Mouse (Mus musculus): Measurements from ENCODE around the gene Aplnr. TPM values are rescaled to one million over a fixed set of nuclear protein-coding genes. Genes with fewer than 3 reads are reported as not detected.

The Aplnr gene
- 17.7 and 24.8 TPM in 2 replicates for polyA plus RNA-seq (2012; rRNA removed)

DNA sequence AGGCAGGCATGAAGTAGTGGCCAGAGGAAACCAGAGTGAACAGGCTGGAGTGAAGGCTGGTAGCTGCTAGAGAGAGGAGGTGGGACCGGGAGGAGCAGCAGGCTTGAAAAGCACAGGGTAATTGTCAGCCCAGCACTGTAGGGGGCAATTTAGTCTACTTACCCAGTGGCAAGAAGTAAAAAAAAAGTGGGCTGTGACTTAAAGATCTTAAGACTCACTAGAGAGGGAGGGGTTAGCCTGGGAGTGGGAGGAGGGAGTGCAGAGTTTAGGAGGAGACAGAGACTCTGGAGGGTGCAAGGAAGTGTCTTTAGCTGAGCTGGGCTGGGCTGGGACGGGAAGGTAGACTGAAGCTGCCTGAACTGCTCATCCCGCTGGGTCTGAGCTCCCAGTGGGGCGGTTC lies at the start of gene Aplnr:
Aplnr (plus strand) TSS at position 137 of the 400 bp plus-strand sequence.
- TF ChIP-seq CTCF (IDR thresholded peaks at IDR 0.05; ENCODE audit: borderline replicate concordance, extremely low read depth, insufficient read depth, insufficient read length) (no peak), POLR2A (IDR thresholded peaks at IDR 0.05; ENCODE audit: borderline replicate concordance, extremely low read depth, insufficient read depth, insufficient read length, poor library complexity, severe bottlenecking) (no peak)
- peak; percentile 25 for DNase-seq (ENCODE audit: low read depth)

DNA sequence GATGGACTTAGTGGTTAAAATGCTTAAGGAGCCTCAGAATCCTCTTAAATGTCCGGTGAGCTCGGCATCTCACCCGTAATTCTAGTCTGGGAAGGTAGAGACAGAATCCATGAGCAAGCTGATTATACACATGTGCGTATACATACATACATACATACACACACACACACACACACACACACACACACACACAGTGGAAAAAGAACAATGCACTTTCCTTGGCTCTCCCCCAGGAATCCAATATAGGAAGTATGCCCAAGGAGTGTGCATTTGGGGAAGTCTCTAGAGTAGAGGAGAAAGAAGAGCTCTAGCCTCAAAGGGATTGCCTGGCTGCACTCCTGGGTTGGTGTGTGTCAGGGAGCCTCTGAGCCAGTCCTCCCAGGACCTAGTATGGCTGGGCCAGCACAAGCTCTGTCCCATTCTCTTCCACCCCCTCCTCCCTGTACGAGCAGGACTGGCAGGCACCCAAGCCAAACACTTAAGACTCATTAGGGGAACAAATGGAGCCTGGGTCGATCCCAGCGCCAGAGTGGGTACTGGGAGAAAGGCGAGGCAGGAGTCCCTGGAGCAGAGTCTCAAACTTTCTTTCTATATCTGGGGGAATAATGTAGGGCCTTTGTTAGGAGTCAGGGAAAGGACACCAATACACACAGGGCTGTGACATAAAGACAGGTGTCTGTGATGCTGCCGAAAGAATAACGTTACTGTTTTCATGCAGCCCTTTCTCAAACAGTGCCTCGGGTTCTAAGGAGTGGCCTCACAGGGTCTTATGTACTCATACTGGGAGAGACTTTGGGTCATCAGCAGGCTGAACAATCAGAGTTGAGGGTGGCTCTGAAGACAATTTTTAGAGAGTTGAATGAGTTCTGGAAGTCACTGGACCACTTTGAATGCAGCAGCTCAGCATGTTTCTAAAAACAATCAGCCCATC lies 47.0 kb upstream of the Aplnr start:
- no peak for TF ChIP-seq CTCF (IDR thresholded peaks at IDR 0.05; ENCODE audit: borderline replicate concordance, extremely low read depth, insufficient read depth, insufficient read length)
- TF ChIP-seq POLR2A (IDR thresholded peaks at IDR 0.05; ENCODE audit: borderline replicate concordance, extremely low read depth, insufficient read depth, insufficient read length, poor library complexity, severe bottlenecking): no peak
- peak; percentile 87 for DNase-seq (ENCODE audit: low read depth)

- no peak for DNase-seq (ENCODE audit: low read depth)
- TF ChIP-seq POLR2A (IDR thresholded peaks at IDR 0.05; ENCODE audit: borderline replicate concordance, extremely low read depth, insufficient read depth, insufficient read length, poor library complexity, severe bottlenecking) (no peak), CTCF (IDR thresholded peaks at IDR 0.05; ENCODE audit: borderline replicate concordance, extremely low read depth, insufficient read depth, insufficient read length) (no peak)
These were observed 44.7 kb upstream of the Aplnr start for GRCm38 (mm10) chr2:85091325-85091724.

DNA sequence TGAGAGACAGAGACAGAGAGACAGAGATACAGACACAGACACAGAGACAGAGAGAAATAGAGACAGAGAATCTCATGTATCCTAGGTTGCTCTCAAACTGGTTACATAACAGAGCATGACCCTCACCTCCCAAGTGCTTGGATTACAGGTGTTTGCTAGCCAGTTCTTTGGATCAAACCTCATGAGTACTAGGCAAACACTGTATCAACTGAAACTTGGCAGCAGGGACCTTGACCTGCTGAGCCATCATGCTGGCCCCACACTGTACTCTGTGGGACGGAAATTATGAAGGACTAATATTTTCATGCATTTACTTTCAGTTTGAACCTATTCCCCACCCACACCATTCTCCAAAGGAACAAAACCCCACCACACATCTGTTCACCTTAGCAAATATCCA lies 42.6 kb upstream of the Aplnr start:
- TF ChIP-seq POLR2A (IDR thresholded peaks at IDR 0.05; ENCODE audit: borderline replicate concordance, extremely low read depth, insufficient read depth, insufficient read length, poor library complexity, severe bottlenecking) (no peak), CTCF (IDR thresholded peaks at IDR 0.05; ENCODE audit: borderline replicate concordance, extremely low read depth, insufficient read depth, insufficient read length) (no peak)
- DNase-seq (ENCODE audit: low read depth): no peak

- TF ChIP-seq POLR2A (IDR thresholded peaks at IDR 0.05; ENCODE audit: borderline replicate concordance, extremely low read depth, insufficient read depth, insufficient read length, poor library complexity, severe bottlenecking) (no peak), CTCF (IDR thresholded peaks at IDR 0.05; ENCODE audit: borderline replicate concordance, extremely low read depth, insufficient read depth, insufficient read length) (no peak)
- peak; percentile 18 for DNase-seq (ENCODE audit: low read depth)
These were observed 40.1 kb upstream of the Aplnr start for GRCm38 (mm10) chr2:85095906-85096305.

DNA sequence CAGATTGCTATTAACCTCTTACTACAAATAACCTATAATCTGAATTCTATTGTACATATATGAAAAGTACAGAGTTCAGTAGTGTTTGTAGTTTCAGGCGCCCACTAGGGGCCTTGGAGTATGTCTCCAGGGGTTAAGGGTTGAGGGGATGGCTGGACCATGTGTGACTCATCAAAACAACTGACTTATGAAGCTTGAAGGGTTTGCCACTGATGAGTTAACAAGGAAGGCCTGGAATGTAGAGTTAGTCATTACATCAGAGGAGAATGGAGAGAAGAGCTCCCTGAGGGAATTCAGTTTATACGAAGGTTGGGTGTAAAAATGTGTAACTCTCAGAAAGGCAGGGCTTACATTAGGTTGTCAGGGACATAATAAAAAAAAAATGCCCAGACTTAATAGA lies 38.0 kb upstream of the Aplnr start:
- no peak for TF ChIP-seq POLR2A (IDR thresholded peaks at IDR 0.05; ENCODE audit: borderline replicate concordance, extremely low read depth, insufficient read depth, insufficient read length, poor library complexity, severe bottlenecking)
- TF ChIP-seq CTCF (IDR thresholded peaks at IDR 0.05; ENCODE audit: borderline replicate concordance, extremely low read depth, insufficient read depth, insufficient read length): no peak
- DNase-seq (ENCODE audit: low read depth): no peak

DNA sequence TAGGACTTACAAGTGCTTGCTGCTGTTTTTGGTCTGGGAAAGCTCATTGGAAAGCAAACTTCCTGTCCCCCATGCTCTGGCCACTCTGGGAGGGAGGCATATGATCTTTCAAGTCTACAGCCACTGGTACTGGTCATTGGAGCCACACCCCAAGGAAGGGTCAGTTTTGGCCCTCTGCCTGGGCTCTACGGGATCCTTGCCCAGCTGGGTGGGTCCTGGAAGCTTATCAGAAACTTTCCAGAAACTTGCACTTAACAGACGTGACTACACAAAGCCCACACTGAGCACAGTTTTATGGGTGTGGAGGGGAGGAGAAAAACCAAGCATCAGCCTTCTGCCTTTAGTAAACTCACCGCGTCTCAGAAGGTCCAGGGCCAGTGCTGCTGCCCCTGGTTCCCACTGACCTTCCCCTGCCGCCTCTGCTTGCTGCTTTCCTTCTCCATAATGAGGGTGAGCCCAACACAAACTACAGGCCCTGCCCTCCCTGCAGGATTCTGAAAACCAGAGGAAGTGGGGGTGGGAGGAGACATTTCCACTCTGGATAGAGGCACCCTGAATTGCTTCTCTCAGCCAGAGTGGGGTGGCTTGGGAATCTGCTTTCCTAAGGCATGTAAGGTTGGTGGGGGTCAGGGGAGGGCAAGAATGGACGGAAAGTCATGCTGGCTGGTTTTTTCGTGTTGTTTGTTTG lies 37.1 kb upstream of the Aplnr start:
- TF ChIP-seq POLR2A (IDR thresholded peaks at IDR 0.05; ENCODE audit: borderline replicate concordance, extremely low read depth, insufficient read depth, insufficient read length, poor library complexity, severe bottlenecking) (no peak), CTCF (IDR thresholded peaks at IDR 0.05; ENCODE audit: borderline replicate concordance, extremely low read depth, insufficient read depth, insufficient read length) (no peak)
- DNase-seq (ENCODE audit: low read depth): no peak

GRCm38 (mm10) chr2:85103201-85103600 lies 32.8 kb upstream of the Aplnr start:
- no peak for DNase-seq (ENCODE audit: low read depth)
- no peak for TF ChIP-seq POLR2A (IDR thresholded peaks at IDR 0.05; ENCODE audit: borderline replicate concordance, extremely low read depth, insufficient read depth, insufficient read length, poor library complexity, severe bottlenecking)
- TF ChIP-seq CTCF (IDR thresholded peaks at IDR 0.05; ENCODE audit: borderline replicate concordance, extremely low read depth, insufficient read depth, insufficient read length): no peak

GRCm38 (mm10) chr2:85105426-85106013 lies 30.5 kb upstream of the Aplnr start:
- TF ChIP-seq CTCF (IDR thresholded peaks at IDR 0.05; ENCODE audit: borderline replicate concordance, extremely low read depth, insufficient read depth, insufficient read length) (no peak), POLR2A (IDR thresholded peaks at IDR 0.05; ENCODE audit: borderline replicate concordance, extremely low read depth, insufficient read depth, insufficient read length, poor library complexity, severe bottlenecking) (no peak)
- no peak for DNase-seq (ENCODE audit: low read depth)

- DNase-seq (ENCODE audit: low read depth): no peak
- TF ChIP-seq POLR2A (IDR thresholded peaks at IDR 0.05; ENCODE audit: borderline replicate concordance, extremely low read depth, insufficient read depth, insufficient read length, poor library complexity, severe bottlenecking): no peak
- TF ChIP-seq CTCF (IDR thresholded peaks at IDR 0.05; ENCODE audit: borderline replicate concordance, extremely low read depth, insufficient read depth, insufficient read length): no peak
These were observed 29.8 kb upstream of the Aplnr start for GRCm38 (mm10) chr2:85106068-85106790.

GRCm38 (mm10) chr2:85106941-85107340 lies 29.1 kb upstream of the Aplnr start:
- DNase-seq (ENCODE audit: low read depth): no peak
- TF ChIP-seq CTCF (IDR thresholded peaks at IDR 0.05; ENCODE audit: borderline replicate concordance, extremely low read depth, insufficient read depth, insufficient read length) (no peak), POLR2A (IDR thresholded peaks at IDR 0.05; ENCODE audit: borderline replicate concordance, extremely low read depth, insufficient read depth, insufficient read length, poor library complexity, severe bottlenecking) (no peak)
